Mouse (Mus musculus) forelimb bud, embryonic 11.5 days (tissue): ENCODE data around the gene Tob1.
A peak's percentile ranks its signal among the peaks of the same experiment; 100 is the strongest.

ENCODE experiments used
- DNase-seq: peaks from one replicate; pipeline ENCODE4 v3.0.0-alpha.2; 2012; ENCODE audit warnings: low read depth, low spot score

Tob1 gene

DNA sequence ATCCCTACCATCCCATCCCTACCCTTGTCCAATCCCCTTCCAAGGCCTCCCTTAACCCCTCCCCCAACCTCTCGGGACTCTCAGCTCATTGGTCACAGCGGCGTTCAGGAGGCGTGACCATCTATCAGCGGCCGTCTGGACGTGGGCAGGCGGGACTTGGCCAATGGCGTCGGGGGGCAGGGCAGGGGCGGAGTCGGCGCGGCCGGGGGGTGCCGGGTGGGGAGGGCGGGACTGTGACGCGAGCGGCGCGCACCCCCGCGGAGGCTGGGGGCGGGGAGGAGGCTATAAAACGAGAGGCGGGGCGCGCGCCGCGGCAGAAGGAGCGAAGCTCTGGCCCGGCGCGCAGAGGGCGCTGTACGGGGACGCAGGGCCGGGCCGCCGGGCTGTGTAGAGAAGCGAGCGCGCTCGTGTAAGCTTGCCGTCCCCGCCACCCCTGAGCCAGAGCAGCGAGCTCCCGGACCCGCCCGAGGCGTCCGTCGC is at the start of gene Tob1:
Gene Tob1 (plus strand): TSS at position 331 of the 480 bp plus-strand sequence.
- peak; percentile 100 for DNase-seq

DNA sequence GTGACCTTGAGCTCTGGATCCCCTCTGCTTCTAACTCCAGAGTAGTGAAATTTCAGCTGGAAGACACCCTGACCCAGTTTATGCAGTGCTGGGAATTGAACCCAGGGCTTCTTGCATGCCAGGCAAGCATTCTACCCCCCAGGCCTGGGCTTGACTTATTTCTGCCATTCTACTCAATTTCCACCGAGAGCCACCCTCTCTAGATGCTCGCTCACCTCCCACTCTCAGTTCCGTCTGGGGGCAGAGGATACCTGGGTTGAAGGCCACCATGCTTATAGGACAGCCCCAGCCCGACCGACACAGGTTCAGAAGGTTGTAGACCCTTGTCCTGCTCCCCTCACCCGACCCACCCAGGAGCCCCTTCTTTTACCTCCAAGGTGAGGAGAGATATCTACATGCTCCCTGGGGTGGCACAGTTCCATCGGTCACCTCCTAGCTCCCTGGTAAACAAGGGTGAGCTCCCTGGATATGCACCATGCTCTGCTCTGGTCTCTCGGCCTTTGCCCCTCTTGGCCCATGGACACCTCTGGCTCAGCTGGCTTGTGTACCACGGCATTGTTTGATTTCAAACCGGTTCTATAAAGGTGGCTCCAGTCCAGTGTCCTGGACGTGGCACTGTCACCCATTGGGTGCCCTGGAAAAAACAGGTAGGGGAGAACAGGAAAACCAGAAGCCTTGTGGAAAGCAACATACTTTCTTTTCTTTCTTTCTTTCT is 49.2 kb upstream of the Tob1 start:
- no peak for DNase-seq

DNA sequence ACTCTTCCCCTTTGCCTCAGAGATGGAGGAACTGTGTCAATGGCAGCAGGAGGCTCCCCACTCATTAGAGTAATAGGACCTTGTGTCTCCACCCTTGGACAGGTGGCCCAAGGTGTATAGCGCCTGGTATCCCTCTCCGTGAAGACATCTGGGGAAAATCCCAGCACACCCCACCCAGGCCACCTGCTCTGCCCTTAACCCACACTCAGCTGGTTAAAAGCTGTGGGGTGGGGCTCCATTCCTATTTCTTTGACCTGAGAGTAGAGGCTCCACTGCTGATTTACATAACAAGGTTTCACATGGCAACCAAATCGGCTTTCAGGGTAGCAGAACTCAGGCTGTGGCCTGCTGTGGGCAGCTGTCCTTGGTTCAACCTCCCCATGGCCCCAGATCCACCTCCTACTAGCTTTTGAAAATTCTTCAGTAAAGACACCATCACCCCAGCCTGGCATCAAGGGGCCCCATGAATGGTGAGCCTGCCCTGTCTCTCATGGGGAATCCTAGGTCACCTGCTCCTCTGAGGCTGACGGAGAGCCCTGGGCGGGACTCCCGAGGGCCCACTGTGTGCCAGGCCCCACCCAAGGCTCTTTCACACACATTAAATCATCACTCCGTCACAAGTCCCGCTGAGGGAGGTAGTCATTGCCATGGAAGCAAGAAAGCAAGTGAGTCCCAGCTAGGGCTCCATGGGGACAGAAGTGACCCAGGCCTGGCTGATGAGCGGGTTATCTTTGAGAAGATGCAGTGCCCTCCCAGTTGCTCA is 48.1 kb upstream of the Tob1 start:
- DNase-seq: no peak

DNA sequence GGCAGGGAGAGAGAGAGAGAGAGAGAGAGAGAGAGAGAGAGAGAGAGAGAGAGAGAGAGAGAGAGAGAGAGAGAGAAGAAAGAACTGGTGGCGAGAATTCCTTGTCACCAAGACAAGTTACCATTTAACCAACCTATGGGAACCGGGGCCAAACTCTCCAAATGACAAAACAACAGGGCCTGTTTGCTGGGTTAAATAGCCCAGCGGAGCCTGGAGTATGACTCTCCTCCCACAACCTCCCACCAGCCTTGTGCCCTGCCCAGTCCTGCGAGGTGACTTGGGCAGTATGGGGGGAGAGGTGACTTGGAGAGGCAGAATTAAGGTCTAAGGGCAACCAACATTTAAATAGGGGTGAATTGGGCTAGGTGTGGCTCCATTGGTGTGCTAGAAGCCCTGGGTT is 45.5 kb upstream of the Tob1 start:
- DNase-seq: no peak

DNA sequence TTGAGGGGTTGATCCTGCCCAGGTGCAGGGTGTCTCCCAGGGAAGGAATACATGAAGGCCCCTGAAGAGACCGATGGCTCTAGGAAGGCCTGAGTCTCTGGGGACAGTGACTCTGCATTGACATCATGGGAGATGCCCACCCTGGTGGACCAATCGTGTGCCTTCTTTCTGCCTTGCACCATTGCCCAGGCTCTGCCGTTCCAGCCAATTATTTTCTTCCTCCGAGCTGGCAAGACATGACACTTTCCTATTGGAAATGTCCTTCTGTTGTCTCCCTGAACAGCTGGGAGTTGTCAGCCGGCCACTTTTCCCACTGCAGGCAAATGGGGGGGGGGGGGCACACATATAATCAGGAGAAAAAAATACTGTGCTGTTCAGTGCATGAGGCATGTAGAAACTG is 43.0 kb upstream of the Tob1 start:
- DNase-seq: no peak

DNA sequence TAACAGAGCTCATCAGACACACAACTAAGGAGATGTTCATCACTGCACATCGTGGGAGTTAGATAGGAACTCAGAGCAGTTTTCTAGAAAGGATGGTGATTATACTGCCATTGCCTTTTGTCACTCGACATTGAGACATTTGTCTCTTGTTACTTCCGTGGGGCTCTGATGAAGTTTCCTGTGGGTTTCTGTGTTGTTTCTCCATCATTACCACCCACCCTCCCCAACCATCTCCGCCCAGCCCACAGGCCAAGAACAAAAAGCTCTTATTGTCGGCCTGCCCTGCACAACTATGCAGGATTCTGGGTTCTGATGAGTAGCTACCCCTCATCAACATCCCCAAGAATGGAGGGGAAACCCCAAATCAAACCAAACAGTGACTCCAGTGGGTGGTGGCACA is 41.7 kb upstream of the Tob1 start:
- DNase-seq: no peak

DNA sequence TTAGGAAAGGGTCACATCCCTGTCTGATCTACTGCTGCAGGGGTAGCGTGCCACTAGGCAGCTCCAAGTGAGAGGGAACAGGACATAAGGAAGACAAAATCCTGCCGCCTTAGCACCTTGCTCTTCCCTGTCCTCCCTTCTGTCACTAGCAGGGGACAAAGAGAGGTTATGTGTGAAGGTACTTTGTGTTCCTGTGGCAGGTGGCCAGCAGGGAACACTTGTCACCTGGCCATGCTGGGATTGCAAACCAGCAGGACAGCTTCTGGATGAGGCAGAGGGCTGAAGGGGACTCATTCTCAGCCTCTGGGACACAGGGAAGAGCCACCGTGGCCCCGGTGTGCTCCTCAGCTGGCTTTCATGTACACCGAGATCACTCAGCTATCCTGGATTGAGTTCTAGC is 39.6 kb upstream of the Tob1 start:
- DNase-seq: no peak

DNA sequence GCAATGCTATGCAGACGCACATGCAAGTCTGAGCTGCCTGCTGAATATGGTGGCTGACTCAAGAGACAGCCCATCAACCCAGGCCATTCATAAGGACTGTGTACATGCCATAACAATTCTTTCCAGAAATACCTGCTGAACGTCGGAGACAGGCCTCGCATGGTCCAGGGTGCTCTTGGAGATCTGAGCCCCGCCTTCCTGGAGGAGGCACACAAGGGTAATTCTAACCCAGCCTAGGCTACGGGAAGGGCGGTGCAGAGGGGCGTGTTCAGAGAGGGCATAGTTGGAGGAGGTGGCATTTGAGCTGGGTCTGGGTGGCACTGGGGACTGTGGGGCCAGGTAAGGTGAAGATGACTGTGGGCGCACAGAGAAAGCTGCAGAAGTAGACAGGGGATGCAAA is 39.1 kb upstream of the Tob1 start:
- no peak for DNase-seq

DNA sequence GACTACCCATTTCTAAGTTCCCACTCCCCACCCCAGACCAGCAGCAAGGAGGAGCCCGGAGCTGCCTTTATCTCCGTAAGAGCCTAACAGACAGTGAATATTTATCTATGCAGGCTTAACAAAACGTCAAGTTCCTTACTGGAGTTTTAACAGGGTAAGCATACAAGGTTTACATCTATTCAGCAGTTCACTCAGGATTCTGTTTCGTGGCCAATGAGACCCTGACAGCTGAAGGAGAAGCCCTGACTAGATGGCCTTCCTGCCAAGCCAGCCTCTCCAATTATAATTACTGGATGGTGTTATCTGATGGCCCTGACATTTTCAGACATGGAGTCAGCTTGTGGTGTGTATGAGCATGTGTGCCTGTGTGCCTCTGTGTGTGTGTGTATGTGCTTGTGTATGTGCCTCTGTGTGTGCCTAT is 37.5 kb upstream of the Tob1 start:
- DNase-seq: no peak

DNA sequence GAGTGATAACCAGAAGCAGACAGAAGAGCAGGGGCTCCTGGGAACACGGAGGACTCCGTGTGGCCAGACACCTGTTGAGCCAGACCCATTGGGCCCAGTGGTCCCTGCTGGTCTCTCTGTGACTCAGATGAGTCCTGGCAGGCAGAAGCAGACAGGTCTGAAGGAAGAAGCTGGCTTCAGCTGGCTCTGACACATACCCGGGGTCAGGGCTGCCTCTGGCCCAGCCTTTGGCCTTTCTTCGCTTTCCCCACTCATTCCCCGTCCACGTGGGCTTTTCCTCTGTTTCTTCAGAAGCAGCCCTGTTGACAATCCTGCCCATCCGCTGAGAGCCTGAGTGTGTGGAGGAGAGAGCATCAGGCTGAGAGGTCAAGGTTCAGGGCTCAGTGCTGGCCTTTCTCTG is 36.0 kb upstream of the Tob1 start:
- no peak for DNase-seq

DNA sequence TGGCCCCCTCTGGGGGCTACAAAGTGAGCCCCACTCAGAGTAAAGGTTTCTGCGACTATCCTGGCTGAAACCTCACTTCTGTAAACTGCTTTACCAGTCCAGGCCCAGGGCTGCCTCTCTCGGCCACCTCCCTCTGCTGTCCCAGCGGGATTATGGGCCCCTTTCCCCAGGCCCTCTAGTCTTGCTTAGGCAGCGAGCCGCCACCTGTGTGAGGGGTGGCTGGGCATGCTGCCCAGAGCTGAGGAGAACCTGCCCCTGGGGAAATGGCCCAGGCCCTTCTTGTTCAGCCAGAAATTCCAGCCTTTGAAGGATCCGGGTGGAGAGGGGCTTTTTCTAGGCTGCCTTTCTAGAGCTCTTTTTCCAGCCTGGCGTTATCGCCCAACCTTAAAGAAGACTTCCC is 35.6 kb upstream of the Tob1 start:
- DNase-seq: no peak

DNA sequence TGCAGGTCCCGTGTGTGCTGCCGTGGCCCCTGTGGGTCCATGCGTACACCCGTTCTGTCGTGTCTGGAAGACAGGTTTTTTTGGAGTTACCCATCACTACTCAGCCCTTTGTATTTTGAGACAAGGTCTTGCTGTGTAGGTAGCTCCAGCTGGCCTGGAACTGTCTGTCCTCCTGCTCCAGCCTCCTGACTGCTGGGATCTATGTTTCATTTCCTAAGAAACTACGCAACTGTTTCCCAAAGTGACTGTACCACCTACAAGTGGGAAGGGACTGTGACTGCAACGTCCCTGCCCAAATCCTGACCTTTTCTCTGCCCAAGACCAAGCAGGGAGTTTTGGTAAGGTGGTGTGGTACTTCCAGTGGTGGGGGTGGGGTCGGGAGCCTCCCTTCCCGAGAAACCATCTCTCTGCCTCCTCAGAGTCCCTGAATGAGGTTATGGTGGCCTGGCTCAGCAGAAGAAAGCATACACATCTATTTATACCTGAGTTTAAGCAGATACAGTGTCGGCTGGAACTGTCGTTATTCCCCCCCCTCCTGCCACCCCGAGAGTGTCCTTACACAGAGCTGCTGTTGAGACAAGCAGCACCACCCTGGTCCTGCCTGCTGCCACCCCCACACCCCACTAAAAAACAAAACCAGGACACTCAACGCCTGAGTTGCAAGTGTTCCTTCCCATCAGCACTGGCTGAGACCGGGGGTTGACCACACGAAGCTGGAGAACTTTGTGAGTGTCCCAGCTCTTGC is 33.2 kb upstream of the Tob1 start:
- DNase-seq: no peak

DNA sequence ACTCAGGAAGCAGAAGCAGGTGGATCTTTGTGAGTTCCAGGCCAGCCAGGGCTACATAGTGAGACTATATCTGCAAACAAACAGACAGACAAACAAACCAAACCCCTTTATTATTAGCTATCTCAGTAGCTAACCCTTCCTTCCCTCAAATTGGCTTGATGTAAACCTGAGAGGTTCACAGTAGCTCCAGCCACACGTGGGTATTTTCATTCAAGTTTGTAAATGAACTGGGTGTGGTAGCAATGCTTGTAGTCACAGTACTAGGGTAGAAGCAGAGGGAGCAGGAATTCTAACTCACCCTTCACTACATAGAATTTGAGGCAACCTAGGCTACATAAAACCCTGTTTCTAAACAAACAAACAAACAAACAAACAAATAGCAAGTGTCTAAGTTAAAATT is 31.5 kb upstream of the Tob1 start:
- DNase-seq: no peak

DNA sequence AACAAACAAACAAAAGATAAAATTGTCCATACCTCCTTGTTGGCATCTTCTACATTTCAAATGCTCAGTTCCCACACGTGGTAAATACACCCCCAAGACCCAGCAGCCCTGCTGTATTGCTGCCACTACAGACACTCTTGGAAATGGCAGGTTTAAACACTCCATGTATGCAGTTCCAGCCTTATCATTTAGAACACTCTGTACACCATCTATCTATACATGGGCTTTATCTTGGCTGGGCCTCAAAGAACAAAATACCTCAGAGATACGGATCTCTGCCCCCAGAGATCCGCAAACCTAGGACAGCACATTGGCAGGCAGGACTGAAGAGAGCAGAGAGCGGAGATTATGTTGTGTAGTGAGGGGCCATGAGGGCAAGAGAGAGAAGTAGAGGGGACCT is 31.1 kb upstream of the Tob1 start:
- no peak for DNase-seq

DNA sequence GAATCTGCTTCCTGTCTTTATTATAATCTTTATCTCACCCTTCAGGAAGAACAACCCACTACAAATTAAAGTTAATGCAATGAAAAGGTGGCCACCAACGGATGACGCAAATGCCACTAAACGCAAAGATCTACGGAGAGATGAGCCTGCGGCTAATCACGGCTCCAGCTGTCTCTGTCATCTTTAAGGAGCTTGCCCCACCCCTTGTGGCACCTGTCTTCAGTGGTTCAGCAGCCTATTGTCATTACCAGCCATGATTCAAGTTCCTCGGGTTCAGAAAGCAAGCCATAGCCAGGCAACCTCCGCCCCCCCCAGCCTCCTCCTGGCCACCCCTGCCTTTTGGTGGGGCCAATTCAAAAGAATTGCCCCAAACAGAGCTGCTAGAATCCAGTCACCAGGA is 29.6 kb upstream of the Tob1 start:
- no peak for DNase-seq

DNA sequence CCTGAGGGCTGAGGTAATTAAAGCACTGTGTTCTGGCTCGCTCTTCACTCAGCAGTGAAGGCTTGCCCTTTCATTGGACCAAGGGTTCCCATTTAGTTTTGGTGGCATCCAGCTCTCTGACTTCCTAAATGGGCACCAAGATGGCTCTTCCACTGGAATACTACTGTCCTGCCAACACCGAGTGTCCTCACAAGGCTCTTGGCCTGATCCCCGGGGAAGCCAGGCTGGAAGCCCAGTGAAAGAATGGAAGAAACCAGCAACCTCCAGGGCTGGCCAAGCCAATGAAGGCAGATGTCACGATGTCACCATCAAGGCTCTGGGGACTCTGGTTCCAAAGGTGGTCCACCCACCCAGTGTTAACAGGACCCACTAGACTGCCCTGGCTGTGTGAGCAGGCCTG is 28.5 kb upstream of the Tob1 start:
- no peak for DNase-seq

DNA sequence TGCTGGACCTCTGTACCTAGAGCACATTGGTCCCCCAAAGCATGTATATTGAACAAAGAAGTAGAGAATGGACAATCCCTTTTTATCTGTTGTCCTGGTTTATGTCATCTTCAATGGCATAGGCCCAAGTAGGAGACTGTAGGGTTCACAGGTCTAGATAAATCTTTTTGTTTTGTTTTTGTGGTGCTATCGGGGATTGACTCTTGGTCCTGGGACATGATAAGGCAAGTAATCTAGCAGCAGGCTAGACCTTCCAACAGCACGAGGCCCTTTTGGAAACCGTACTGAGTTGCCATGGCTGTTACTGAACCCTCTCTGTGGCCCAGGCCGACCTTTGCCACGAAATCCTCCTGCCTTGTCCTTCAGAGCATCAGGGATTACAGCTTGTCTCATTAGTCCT is 28.1 kb upstream of the Tob1 start:
- no peak for DNase-seq

DNA sequence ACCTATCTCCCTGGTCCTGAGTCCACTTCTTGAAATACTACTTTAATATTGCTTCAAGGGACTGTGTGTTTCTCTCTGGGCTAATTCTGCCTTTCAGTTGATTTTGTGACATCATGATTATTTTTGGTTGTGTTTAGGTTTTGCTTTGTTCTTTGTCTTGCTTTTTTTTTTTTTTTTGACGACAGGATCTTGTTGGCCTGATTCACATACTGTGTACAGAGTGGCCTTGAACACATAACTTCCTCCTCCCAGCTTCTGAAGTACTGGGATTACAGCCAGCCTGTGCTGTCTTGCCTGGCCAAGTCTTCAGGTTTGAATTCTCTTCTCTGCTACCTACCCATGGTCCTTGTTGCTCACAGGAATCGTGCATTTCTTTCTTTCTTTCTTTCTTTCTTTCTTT is 27.6 kb upstream of the Tob1 start:
- no peak for DNase-seq

DNA sequence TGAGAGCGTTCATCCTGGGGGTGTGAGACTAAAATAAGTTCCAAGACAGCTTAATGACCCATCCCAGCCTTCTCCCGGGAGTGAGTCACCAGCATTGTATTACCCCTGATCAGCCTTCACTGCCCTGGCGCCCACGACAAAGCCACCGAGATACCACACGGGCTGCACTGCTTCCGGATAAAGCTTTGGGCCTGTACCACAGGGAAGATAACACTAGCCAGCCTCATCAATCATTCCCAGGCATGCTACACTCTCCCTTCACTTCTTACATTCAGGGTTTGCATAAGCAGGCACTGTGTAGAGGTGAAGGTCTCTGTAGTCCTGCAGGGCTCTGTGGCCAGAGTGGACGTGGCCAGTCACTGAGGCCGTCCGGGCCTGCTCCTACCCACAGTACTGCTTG is 21.7 kb upstream of the Tob1 start:
- DNase-seq: no peak

DNA sequence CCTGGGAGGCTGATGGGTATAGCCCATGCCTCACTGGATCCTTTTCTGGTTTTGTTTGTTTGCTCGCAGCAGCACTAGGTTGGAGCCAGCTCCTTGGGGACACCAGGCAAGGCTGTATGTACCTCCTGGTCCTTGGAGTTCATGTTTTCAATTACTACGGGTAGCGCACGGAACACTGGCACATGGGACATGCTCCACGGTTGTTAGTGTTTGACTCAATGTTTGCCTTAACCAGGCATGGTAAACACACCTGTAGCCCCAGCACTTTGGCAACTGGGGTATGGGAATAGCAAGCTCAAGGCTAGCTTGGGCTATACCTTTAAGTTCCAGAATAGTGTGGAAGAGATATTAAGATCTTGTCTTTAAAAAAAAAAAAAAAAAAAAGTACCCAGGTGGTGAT is 20.6 kb upstream of the Tob1 start:
- DNase-seq: no peak

DNA sequence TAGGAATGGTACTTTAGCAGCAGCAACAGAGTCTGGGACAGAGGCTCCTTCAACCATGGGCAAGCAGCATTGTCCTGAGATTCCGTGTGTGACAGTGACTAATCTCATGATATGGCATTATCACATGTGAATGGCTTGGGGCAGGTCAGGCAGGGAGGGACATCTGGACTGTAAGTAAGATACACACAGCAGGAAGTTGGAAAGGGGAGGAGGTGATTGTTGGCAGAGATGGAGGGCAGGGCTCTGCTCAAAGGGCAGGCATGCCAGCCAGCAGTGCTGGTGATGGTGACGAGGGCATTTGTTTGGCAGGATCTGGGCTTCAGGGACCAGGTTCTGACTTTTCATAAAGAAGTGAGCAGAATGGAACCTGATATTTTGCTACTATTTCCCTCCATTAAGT is 18.1 kb upstream of the Tob1 start:
- no peak for DNase-seq

DNA sequence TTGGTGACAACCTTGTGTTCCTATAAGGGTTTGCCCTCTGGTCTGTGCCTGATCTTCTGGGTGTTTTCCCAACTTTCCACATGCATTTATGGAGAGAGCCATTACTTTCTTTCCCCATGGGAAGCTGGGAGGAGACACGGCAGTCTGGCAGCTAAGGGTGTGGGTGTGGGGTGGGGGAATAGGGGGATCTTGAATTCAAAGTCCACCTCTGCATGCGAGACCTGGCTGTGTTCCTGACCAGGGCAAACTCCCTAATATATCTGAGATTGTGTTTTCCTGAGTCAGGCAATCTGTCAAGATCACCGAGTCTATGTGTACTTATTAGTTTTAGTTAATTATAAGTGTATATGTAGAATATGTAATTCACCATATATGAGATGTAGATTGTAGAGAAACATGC is 14.9 kb upstream of the Tob1 start:
- DNase-seq: no peak
